Mouse (Mus musculus) spleen, adult 2 months (tissue): Measurements from ENCODE around the gene Igfbp3. TPM values are rescaled to one million over a fixed set of nuclear protein-coding genes. Genes with fewer than 3 reads are reported as not detected.

ENCODE experiments used
- DNase-seq, 2 experiments: peaks; one replicate each; pipeline versions ENCODE4 v3.0.0 to v3.0.0-alpha.2; 2012 to 2021; ENCODE audit warnings: low spot score in 2 of 2, low read depth in 1 of 2
- H3K27ac ChIP-seq: fragments of 200-500 bp; 2 replicates; pipeline ENCODE4 v1.5.1; 2012; ENCODE audit warnings: low read length, inconsistent platforms; ENCODE audit not compliant: insufficient read depth
- H3K27me3 ChIP-seq: fragments of 200-500 bp; 2 replicates; pipeline ENCODE4 v1.6.1; 2012; ENCODE audit warnings: mild to moderate bottlenecking, moderate library complexity, low read length, inconsistent platforms; ENCODE audit not compliant: control insufficient read depth, insufficient read depth
- H3K36me3 ChIP-seq: fragments of 200-500 bp; 2 replicates; pipeline ENCODE4 v1.6.1; 2012; ENCODE audit warnings: mild to moderate bottlenecking, low read length, inconsistent platforms; ENCODE audit not compliant: control insufficient read depth, insufficient read depth
- H3K4me1 ChIP-seq: fragments of 200-500 bp; 2 replicates; pipeline ENCODE4 v1.6.1; 2011; ENCODE audit warnings: inconsistent platforms; ENCODE audit not compliant: control insufficient read depth, insufficient read depth, insufficient read length
- H3K4me3 ChIP-seq: fragments of 200-500 bp; 2 replicates; pipeline ENCODE4 v1.5.1; 2011; ENCODE audit warnings: mild to moderate bottlenecking, inconsistent platforms; ENCODE audit not compliant: insufficient read depth, insufficient read length; ENCODE audit errors: extremely low read depth
- CTCF ChIP-seq: fragments of 200-500 bp; IDR thresholded peaks from 2 replicates; pipeline ENCODE4 v1.5.1; 2011; ENCODE audit warnings: mild to moderate bottlenecking, inconsistent platforms; ENCODE audit not compliant: insufficient read depth, insufficient read length, insufficient replicate concordance; ENCODE audit errors: extremely low read depth
- POLR2A ChIP-seq: fragments of 200-500 bp; IDR thresholded peaks from 2 replicates; pipeline ENCODE4 v1.6.1; 2011; ENCODE audit warnings: low read depth, low read length, inconsistent platforms
- WGBS: fragments of 180-500 bp; shearing (Covaris S2); methylation state at CpG from one replicate; pipeline ENCODE4 v1.1.7; 2018; 5-methylcytosine and 5-hydroxymethylcytosine counted together
- polyA plus RNA-seq: library from polyadenylated mRNA; depleted of rRNA; stranded (reverse); fragments of >200 nt; gene quantifications from 2 replicates; pipeline ENCODE4 v1.2.3, GENCODE M21; 2012; rRNA removed

Gene Igfbp3
- polyA plus RNA-seq, 1 experiment = 108 TPM

DNA sequence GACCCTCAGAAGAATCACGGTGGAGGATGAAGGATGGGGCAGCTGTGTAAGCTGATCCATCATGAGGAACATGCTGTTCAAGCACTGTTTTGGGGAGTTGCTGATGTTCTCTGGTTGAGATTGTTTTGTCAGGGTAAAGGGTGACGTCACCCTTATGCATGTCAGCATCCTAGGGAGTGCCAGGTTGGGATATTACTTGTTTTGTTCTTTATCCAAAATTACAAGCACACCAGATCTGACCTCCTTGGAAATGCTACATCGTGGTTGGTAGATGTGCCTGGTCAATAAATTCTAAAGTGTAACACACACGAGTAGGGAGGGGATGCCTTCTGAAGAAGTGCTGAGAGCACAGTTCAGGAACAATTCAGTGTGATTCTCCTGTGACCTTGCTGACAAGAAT is 57.3 kb downstream of the Igfbp3 start:
- Histone ChIP-seq H3K36me3 (no peaks in the 10 kb centered on the region), H3K27ac (no peak overlapping the region), H3K4me1 (no peaks in the 10 kb centered on the region), H3K27me3 (no peaks in the 10 kb centered on the region), H3K4me3 (no peak overlapping the region)
- no peak for DNase-seq
- TF ChIP-seq CTCF (no peak), POLR2A (no peak)
- WGBS = 76% methylated on average over 4 of the region's 4 CpGs

Other genes with a start within 250 kb of the Igfbp3 start
- gene Adcy1, start 150.4 kb downstream of the Igfbp3 start, polyA plus RNA-seq = 1.2 and 3.0 TPM in 2 replicates
- gene Gm11985, start 25.4 kb downstream of the Igfbp3 start, polyA plus RNA-seq = not detected in 2 replicates
- not detected in 2 replicates for gene Igfbp1, start 16.1 kb downstream of the Igfbp3 start, polyA plus RNA-seq